Mouse (Mus musculus): Measurements from ENCODE around the gene Aars2. TPM values are rescaled to one million over a fixed set of nuclear protein-coding genes. Genes with fewer than 3 reads are reported as not detected.

Gene Aars2
- total and polyA plus RNA-seq, 3 experiments, result 14.4 to 63.5 (median 25.6) TPM

DNA sequence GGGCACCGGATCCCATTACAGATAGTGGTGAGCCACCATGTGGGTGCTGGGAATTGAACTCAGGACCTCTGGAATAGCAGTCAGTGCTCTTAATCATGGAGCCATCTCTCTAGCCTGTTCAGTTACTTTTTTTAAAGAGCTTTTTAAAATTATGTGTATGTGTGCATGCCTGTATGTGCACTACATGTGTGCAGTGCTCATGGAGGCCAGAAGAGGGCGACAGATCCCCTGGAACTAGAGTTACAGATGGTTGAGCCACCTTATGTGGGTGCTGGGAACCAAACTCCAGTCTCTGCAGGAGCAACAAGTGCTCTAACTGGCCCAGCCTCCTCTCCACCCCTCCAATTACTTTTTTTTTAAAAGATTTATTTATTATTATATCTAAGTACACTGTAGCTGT is 39.9 kb upstream of the Aars2 start:
- TF ChIP-seq MAFK (IDR thresholded peaks at IDR 0.05; ENCODE audit: borderline replicate concordance, low read depth, low read length) (no peak), MYC (IDR thresholded peaks at IDR 0.05; ENCODE audit: low read depth, low read length) (no peak), KAT2A (conservative IDR thresholded peaks at IDR 0.05; ENCODE audit: low read depth, low read length) (no peak), CTCF (IDR thresholded peaks at IDR 0.05 in 2 of 3, conservative IDR thresholded peaks at IDR 0.05 in 1 of 3; ENCODE audit: control insufficient read depth in 1 of 3, insufficient read depth in 1 of 3, low read depth in 2 of 3, low read length in 3 of 3, poor library complexity in 1 of 3, severe bottlenecking in 1 of 3) (peak; percentile 22 to 27 (median 27); a peak in 5 of 6 replicates)
- H3K9me3 ChIP-seq (replicated peaks; ENCODE audit: insufficient read depth, low read length), result no peaks in the 10 kb centered on the region
- H3K4me3 ChIP-seq (ENCODE audit: control insufficient read depth in 1 of 2, insufficient read depth in 1 of 2, low read depth in 2 of 2, low read length in 2 of 2), result no peak overlapping the region
- H3K27me3 ChIP-seq (ENCODE audit: control insufficient read depth in 1 of 2, insufficient read depth in 2 of 2, low read length in 2 of 2), result no peaks in the 10 kb centered on the region
- no peak overlapping the region for H3K9ac ChIP-seq (ENCODE audit: control insufficient read depth, low read depth, low read length, poor library complexity, severe bottlenecking)
- H3K79me2 ChIP-seq (ENCODE audit: control insufficient read depth, insufficient read depth, low read length, poor library complexity), result no peaks in the 10 kb centered on the region
- DNase-seq (ENCODE audit: low read depth, low spot score), result no peak
- no peaks in the 10 kb centered on the region for H3K4me1 ChIP-seq (ENCODE audit: control insufficient read depth in 1 of 2, insufficient read depth in 2 of 2, low read length in 2 of 2)
- H3K27ac ChIP-seq (ENCODE audit: control insufficient read depth, low read depth, low read length), result no peak overlapping the region
- no peaks in the 10 kb centered on the region for H3K36me3 ChIP-seq (ENCODE audit: control insufficient read depth in 1 of 2, insufficient read depth in 2 of 2, low read length in 2 of 2)

DNA sequence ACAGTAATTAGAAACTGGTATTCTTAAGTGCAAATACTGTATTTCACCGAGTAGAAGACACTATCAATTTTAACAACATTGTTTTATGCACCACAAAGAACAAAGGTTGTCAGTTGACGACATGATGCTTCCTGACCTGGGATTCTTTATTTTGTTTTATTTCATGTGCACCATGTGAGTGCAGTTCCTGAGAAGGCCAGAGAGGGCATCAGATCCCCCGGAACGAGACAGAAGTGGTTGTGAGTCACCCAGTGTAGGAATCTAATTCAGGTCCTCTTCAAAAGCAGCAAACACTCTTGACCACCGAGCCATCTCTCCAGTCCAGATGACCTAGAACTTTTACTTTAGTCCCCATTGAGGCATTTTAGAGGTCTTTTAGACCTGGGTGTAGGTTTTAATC is 38.3 kb upstream of the Aars2 start:
- Histone ChIP-seq H3K79me2 (ENCODE audit: control insufficient read depth, insufficient read depth, low read length, poor library complexity) (no peaks in the 10 kb centered on the region), H3K9me3 (replicated peaks; ENCODE audit: insufficient read depth, low read length) (no peaks in the 10 kb centered on the region), H3K9ac (ENCODE audit: control insufficient read depth, low read depth, low read length, poor library complexity, severe bottlenecking) (no peak overlapping the region), H3K4me1 (ENCODE audit: control insufficient read depth in 1 of 2, insufficient read depth in 2 of 2, low read length in 2 of 2) (no peaks in the 10 kb centered on the region), H3K36me3 (ENCODE audit: control insufficient read depth in 1 of 2, insufficient read depth in 2 of 2, low read length in 2 of 2) (no peaks in the 10 kb centered on the region), H3K4me3 (ENCODE audit: control insufficient read depth in 1 of 2, insufficient read depth in 1 of 2, low read depth in 2 of 2, low read length in 2 of 2) (no peak overlapping the region), H3K27ac (ENCODE audit: control insufficient read depth, low read depth, low read length) (no peak overlapping the region), H3K27me3 (ENCODE audit: control insufficient read depth in 1 of 2, insufficient read depth in 2 of 2, low read length in 2 of 2) (no peaks in the 10 kb centered on the region)
- TF ChIP-seq CTCF (IDR thresholded peaks at IDR 0.05 in 2 of 3, conservative IDR thresholded peaks at IDR 0.05 in 1 of 3; ENCODE audit: control insufficient read depth in 1 of 3, insufficient read depth in 1 of 3, low read depth in 2 of 3, low read length in 3 of 3, poor library complexity in 1 of 3, severe bottlenecking in 1 of 3), result peak; percentile 26 to 34 (median 28); a peak in 4 of 6 replicates
- TF ChIP-seq CHD2 (IDR thresholded peaks at IDR 0.05; ENCODE audit: low read length), result no peak
- peak; percentile 41 for DNase-seq (ENCODE audit: low read depth, low spot score)

DNA sequence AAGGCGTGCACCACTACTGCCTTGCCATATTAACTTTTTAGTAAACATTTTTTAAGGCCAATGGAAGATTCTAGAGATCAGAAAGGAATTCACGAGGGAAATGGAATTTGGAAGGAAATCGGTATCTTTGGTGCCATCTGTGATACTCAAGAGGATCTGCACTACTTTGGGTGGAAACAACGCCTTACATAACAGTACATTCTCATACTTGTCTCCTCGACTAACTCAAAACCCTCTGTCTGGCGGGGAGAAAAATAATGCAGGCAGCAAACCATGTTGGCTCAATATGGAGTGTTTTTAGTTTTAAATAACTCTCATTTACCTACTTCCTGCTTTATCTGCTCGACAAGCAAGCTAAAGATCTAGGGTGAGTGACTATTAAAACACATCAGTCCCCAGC is 35.9 kb upstream of the Aars2 start:
- H3K9ac ChIP-seq (ENCODE audit: control insufficient read depth, low read depth, low read length, poor library complexity, severe bottlenecking), result no peak overlapping the region
- DNase-seq (ENCODE audit: low read depth, low spot score), result no peak
- H3K4me3 ChIP-seq (ENCODE audit: control insufficient read depth in 1 of 2, insufficient read depth in 1 of 2, low read depth in 2 of 2, low read length in 2 of 2), result no peak overlapping the region
- H3K27me3 ChIP-seq (ENCODE audit: control insufficient read depth in 1 of 2, insufficient read depth in 2 of 2, low read length in 2 of 2), result no peaks in the 10 kb centered on the region
- peaks cover 0 to 7% of the 10 kb centered on the region in 2 experiments; a peak in 2 of 4 replicates for H3K36me3 ChIP-seq (ENCODE audit: control insufficient read depth in 1 of 2, insufficient read depth in 2 of 2, low read length in 2 of 2)
- H3K27ac ChIP-seq (ENCODE audit: control insufficient read depth, low read depth, low read length), result no peak overlapping the region
- no peak for TF ChIP-seq UBTF (IDR thresholded peaks at IDR 0.05; ENCODE audit: borderline replicate concordance, insufficient read depth, low read depth, low read length)
- no peak for TF ChIP-seq SIN3A (IDR thresholded peaks at IDR 0.05; ENCODE audit: low read length)
- TF ChIP-seq USF2 (IDR thresholded peaks at IDR 0.05; ENCODE audit: borderline replicate concordance in 1 of 2, insufficient read depth in 1 of 2, low read depth in 1 of 2, low read length in 2 of 2), result no peak
- H3K79me2 ChIP-seq (ENCODE audit: control insufficient read depth, insufficient read depth, low read length, poor library complexity), result no peaks in the 10 kb centered on the region
- H3K4me1 ChIP-seq (ENCODE audit: control insufficient read depth in 1 of 2, insufficient read depth in 2 of 2, low read length in 2 of 2), result peaks cover 0 to 7% of the 10 kb centered on the region in 2 experiments; a peak in 1 of 4 replicates
- H3K9me3 ChIP-seq (replicated peaks; ENCODE audit: insufficient read depth, low read length), result no peaks in the 10 kb centered on the region
